Mouse (Mus musculus) 3T3-L1 (cell line): ENCODE measurements around the gene Acsbg2.
A peak's percentile ranks its signal among the peaks of the same experiment; 100 is the strongest.

Source experiments
- DNase-seq: peaks from one replicate; pipeline ENCODE4 v3.0.0-alpha.2; 2015; ENCODE audit warnings: low read depth, low spot score

Acsbg2 gene

DNA sequence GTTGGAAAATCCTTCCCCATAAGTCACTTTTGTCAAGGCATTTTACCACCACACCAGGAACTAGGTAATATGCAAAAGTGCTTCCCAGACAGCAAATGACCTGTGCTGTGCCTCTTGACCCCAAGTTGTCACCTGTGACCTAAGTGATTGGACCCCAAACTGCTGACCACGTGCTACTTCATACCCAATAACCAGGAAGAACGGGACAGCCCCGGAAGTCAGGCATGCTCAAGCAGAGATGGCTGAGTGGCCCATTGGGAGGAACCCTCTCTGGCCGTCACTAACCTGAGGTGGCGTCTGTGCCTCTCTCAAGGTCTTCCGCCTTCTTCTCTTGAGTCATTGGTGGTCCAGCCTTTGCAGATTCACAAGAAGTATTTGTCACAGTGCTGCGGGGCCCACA, 1.7 kb downstream of the Acsbg2 start:
- no peak for DNase-seq

GRCm38 (mm10) chr17:56871767-56872166, 2.5 kb downstream of the Acsbg2 start:
- DNase-seq = no peak

DNA sequence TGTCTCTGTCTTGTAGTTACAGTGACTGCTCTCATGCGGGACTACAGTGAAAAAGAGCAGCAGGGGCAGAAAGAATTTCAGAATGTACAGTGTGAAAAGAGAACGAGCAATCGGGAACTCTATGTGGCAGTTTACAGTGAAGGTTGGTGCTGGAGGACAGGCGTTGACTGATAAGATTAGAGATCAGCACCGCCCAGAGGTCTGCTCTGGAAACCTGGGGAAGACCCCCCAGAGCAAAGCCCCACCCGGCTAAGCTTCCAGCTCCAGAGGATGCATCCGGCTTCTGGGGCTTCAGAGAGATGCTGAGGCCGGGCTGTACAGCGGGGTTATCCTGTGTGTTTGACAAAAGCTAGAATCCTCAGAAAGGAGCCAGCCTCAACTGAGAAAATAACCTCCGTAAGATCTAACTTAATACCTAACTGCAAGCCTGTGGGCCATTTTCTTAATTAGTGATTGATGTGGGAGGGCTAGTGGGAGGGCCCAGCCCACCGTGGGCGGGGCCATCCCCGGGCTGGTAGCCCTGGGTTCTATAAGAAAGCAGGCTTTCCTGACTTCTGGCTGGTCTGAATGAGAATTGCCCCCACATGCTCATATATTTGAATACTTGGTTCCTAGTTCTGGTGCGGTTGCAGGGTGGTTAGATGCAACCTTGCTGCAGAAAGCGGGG, 3.8 kb downstream of the Acsbg2 start:
- no peak for DNase-seq

- no peak for DNase-seq
Measured at GRCm38 (mm10) chr17:56869481-56869977, 4.7 kb downstream of the Acsbg2 start.

GRCm38 (mm10) chr17:56866071-56866470, 8.2 kb downstream of the Acsbg2 start:
- no peak for DNase-seq

DNA sequence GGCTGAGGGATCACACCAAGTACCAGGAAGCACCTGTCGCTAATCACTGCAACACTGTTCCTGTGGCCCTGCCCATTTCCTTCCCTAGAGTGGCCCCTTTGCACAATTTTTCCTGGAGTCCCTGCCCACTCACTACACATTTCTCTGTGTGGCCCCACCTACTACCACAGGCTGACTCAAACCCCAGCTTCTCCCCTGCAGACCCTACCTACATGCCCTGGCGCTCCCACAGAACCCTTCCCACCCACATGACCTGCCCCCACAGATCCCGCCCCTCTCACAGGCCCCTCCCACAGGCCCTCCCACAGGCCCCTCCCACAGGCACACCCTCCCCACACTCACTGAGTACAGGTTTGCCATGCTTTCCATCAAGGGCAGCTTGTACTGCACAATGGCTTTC, 13.1 kb downstream of the Acsbg2 start:
- DNase-seq = no peak

DNA sequence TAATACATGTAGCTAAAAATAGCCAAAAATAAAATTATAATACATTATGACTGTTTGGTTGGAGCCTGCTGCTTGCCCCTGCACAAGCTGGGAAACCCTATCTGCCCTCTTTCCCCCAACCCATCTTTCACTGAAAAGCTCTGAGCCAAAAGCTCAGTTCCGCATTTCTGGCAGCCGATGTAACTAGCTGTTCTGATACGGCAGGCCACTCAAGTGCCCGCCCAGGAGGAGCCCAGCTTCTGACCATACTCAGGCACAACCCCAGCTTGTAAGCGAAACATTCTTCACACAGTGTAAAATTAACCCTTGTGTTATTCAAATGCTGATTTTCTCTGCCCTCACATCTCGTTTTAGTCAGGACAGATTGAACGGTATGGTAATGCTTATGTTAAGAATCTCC, 15.3 kb downstream of the Acsbg2 start:
- no peak for DNase-seq

DNA sequence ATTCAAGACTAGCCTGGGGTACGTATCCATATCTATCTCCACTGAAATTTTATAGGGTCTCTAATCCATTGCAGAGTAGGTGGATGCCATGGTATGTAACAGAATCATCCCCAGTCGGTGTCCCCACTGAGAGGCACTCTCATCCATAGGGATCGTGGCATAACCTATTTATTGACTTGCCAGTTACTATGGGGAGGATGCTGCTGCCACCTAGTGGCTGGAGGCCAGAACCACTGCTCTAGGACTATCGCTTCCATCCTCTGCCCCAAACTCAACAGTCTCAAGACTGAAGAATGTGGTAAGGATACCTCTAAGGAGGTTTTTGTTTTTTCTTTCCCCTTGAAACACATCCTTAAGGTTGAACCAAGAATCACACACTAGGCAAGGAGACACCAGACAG, 16.0 kb downstream of the Acsbg2 start:
- peak; percentile 79 for DNase-seq

- DNase-seq = no peak
Measured at GRCm38 (mm10) chr17:56855421-56855820, 18.8 kb downstream of the Acsbg2 start.

DNA sequence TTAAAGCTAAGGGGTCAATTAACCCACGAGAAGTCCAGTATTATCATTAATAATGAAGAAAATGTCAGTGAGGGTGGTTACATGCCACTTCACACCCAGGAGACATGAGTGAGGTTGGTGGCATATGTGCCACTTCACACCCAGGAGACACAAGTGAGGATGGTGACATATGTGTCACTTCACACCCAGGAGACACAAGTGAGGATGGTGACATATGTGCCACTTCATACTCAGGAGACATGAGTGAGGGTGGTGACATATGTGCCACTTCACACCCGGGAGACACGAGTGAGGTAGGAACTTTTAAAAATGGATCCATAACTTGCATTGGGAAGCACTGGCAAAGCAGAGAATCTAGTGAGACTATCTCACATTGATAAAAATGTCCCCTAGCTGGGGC, 23.1 kb downstream of the Acsbg2 start:
- DNase-seq = no peak

GRCm38 (mm10) chr17:56849710-56850109, 24.5 kb downstream of the Acsbg2 start:
- no peak for DNase-seq

GRCm38 (mm10) chr17:56848785-56849184, 25.5 kb downstream of the Acsbg2 start:
- no peak for DNase-seq

DNA sequence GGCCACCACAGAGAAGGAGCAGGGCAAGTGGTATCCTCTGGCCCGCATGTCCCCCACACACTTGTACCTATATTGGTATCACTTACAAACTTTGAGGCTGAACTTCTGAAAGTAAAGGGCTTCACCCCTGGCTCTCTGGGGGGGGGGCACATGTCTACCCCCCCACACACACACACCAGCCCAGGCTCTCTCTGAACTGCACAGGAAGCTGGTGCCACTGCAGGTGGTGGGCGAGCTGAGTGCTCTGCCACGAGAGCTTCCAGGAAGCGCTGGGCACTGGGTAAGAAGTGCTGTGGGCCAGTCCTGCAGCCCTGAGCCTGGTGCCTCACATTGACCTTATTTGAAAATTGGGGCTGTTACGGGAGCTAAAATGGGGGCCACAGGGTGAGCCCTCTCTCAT, 30.6 kb downstream of the Acsbg2 start:
- DNase-seq = no peak

- no peak for DNase-seq
Measured at GRCm38 (mm10) chr17:56842173-56842572, 32.1 kb downstream of the Acsbg2 start.

- no peak for DNase-seq
Measured at GRCm38 (mm10) chr17:56840524-56840923, 33.7 kb downstream of the Acsbg2 start.

DNA sequence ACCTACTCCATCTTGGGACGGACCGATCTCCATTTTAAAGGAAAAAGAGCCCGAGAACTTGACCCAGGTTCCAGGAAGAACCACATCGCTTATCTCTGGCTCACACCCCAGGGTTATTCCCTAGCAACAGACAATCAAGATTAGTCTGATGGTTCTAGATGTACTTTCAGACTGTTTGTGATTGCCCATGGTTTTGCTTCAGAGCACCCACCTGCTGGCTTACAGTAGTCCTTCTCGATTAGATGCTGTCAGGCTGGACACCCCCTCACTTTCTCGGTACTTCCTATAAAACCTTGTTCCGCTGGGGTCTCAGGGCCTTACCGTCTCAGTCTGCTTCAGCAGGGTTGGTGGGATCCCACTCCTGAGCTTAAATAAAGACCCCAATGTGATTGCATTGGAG, 37.9 kb downstream of the Acsbg2 start:
- no peak for DNase-seq

- DNase-seq = no peak
Measured at GRCm38 (mm10) chr17:56833381-56833780, 40.9 kb downstream of the Acsbg2 start.

DNA sequence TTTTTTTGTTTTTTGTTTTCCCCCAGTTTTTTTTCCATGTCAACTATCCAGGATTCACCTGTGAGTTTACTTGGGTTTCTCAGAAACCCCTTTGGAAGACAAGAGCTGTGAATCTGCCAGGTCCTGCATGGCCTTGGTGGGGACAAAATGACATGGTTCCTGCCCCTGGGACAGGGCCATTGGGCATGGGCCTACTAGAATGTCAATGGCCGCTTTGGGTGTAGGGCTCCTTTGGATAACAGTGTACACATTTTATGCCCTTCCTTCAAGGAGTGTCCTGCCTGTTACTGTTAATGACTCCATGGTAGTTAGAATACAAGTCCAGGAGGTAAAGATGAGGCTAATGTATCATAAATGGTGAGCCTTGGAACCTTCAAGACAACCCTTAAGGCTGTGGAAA, 41.3 kb downstream of the Acsbg2 start:
- DNase-seq = no peak

DNA sequence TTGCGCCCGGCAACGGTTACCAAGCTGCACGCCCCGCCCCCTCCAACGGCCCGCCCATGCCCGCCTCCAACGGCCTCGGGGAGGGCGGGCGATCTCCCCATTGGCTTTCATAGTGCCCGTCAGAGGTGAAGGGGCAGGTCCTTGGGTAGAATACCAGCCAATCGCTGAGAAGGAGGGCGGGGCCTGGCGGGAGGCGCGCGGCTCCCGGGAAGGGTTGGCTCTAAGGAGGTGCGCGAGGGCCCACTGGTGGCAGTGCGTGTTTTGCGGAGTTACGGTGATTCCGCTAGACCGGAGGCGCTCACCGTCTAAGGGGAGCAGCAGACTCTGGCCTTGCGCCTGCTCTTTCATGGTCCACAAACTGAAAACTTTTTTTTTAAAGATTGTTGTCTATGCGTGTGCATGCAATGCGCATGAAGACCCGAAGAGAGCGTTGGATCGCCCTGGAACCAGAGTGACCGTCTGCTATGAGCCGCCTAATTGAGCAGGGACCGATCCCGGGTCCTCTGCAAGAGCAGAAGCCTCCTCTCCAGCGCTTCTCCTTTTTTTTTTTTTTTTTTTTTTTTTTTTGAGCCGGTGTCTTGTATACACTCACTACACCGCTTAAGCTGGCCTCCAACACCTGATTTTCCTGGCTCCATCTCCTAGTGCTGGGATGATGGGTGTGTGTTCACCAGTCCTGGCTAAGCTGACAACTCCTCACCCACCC, 43.0 kb downstream of the Acsbg2 start:
- DNase-seq = peak; percentile 96

- no peak for DNase-seq
Measured at GRCm38 (mm10) chr17:56830411-56831110, 43.7 kb downstream of the Acsbg2 start, which contains the start of gene Rfx2. Rfx2 (minus strand) TSS chr17:56831013.

DNA sequence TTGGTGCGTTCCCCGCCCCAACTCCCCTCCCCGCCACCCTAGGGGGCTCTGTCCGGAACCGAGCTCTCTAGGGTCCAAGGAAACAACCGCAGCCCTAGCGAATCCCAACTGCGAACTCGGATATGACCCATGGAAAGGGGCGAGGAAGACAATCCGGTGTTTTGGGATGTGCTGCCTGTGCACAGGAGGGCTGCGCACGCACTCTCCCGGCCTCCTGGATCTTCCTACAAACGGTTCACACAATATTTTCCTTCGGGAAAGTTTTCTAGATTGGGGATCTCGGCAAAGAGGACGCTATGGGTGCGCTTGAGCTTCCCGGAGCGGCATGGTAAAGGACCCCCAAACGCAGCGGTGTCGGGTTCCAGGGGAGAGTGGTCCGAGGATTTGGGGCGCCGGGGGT, 44.5 kb downstream of the Acsbg2 start:
- DNase-seq = no peak

DNA sequence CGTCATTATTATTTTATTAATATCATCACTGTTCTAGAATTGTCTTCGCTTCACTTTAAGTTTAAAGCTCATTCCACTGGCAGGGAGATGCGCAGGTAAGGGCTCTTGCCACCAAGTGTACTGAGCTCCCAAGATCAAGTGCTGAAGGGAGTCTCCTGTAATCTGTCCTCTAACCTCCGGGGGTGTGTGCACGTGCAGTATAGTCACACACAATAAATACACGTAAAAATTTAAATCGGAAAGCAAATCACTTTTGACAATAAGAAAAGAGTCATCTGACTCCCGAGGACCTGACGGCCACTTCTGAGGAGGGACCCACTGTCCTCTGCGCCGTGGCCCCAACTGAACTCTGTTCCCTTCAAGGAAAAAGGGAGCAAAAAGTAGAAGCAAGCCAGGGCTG, 45.1 kb downstream of the Acsbg2 start:
- DNase-seq = no peak

DNA sequence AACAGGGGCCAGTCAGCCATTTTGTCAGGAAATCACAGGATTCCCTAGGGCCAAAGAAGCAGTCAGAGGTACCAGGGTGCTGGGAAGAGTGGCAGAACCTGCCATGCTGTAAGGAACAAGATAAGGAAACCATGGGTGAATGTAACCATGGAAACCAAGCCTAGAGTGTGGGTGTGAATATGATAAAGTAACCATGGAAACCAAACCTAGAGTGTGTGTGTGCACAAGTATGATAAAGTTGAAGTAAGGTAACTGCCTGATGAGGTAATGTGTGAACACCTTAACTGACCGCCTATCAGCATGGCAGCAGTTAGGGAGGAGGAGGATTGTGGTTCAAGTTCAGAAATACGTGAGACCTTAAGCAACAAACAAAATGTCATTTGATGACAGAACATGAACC, 47.5 kb downstream of the Acsbg2 start:
- no peak for DNase-seq
